Mouse (Mus musculus) limb, embryonic 14.5 days (tissue): ENCODE data around the gene Snrpe. TPM values are rescaled to one million over a fixed set of nuclear protein-coding genes. Genes with fewer than 3 reads are reported as not detected.

Source experiments
- ATAC-seq: fragments of 200-750 bp; cut with Nextera tagmentation; 2 replicates; pipeline ENCODE4 v1.8.0; 2017; ENCODE audit warnings: low read depth, moderate number of reproducible peaks, moderate TSS enrichment; ENCODE audit not compliant: low FRiP score
- DNase-seq: peaks from one replicate; pipeline ENCODE4 v3.0.0-alpha.2; 2015; ENCODE audit warnings: low spot score
- H3K27ac ChIP-seq: fragments of 300-500 bp; sonication (generic); replicated peaks from 2 replicates; pipeline ENCODE4 v1.5.1; 2014; ENCODE audit warnings: low read depth, mild to moderate bottlenecking, low read length, moderate library complexity, mixed read lengths
- H3K27me3 ChIP-seq: fragments of 300-500 bp; sonication (generic); 2 replicates; pipeline ENCODE4 v1.6.1; 2014; ENCODE audit warnings: low read length, mixed read lengths; ENCODE audit not compliant: control insufficient read depth, insufficient read depth
- H3K36me3 ChIP-seq: fragments of 300-500 bp; sonication (generic); 2 replicates; pipeline ENCODE4 v1.6.1; 2014; ENCODE audit warnings: mild to moderate bottlenecking, low read length, moderate library complexity, mixed read lengths; ENCODE audit not compliant: control insufficient read depth, insufficient read depth
- H3K4me1 ChIP-seq: fragments of 300-500 bp; sonication (generic); 2 replicates; pipeline ENCODE4 v1.6.1; 2014; ENCODE audit warnings: antibody characterized with exemption, low read length, mixed read lengths; ENCODE audit not compliant: control insufficient read depth, insufficient read depth
- H3K4me2 ChIP-seq: fragments of 300-500 bp; sonication (generic); replicated peaks from 2 replicates; pipeline ENCODE4 v1.6.1; 2014; ENCODE audit warnings: low read depth, mild to moderate bottlenecking, low read length, moderate library complexity; ENCODE audit not compliant: severe bottlenecking
- H3K4me3 ChIP-seq: fragments of 300-500 bp; sonication (generic); replicated peaks from 2 replicates; pipeline ENCODE4 v1.5.1; 2014; ENCODE audit warnings: low read length
- H3K9ac ChIP-seq: fragments of 300-500 bp; sonication (generic); 2 replicates; pipeline ENCODE4 v1.6.1; 2014; ENCODE audit warnings: mild to moderate bottlenecking, low read depth, low read length, moderate library complexity; ENCODE audit not compliant: severe bottlenecking
- H3K9me3 ChIP-seq: fragments of 300-500 bp; sonication (generic); 2 replicates; pipeline ENCODE4 v1.6.1; 2016; ENCODE audit warnings: low read length; ENCODE audit not compliant: control insufficient read depth
- POLR2A ChIP-seq: fragments of 200-500 bp; IDR thresholded peaks from 2 replicates; pipeline ENCODE4 v1.8.0; 2012; ENCODE audit warnings: inconsistent platforms, mild to moderate bottlenecking, moderate library complexity, borderline replicate concordance; ENCODE audit not compliant: insufficient read depth, insufficient read length; ENCODE audit errors: extremely low read depth
- WGBS: fragments of 180-500 bp; shearing (Covaris S2); extraction: QIAGEN DNeasy Blood & Tissue Kit; methylation state at CpG from one replicate; pipeline ENCODE4 v1.1.7; 2014; 5-methylcytosine and 5-hydroxymethylcytosine counted together
- polyA plus RNA-seq, 2 experiments: library from polyadenylated mRNA; depleted of rRNA in 1 of 2; stranded (reverse) in 1 of 2; unstranded in 1 of 2; fragments of >200 nt; fragmentation: Nextera tagmentation in 1 of 2; extraction: Ambion mirVana in 1 of 2; gene quantifications; 2 replicates each; pipeline versions ENCODE4 v1.2.1 to v1.2.3; 2012 to 2014

The Snrpe gene
- polyA plus RNA-seq, 2 experiments = 387 to 677 TPM

GRCm38 (mm10) chr1:133596298-133597007 is 13.6 kb downstream of the Snrpe start:
- 15% methylated on average over 4 of the region's 4 CpGs for WGBS
- DNase-seq = peak; percentile 80
- Histone ChIP-seq H3K36me3 (peaks cover 4% of the 10 kb centered on the region; the same call in 1 of the 2 replicates), H3K4me3 (no peak overlapping the region), H3K27ac (peak overlapping the region; percentile 53), H3K9me3 (no peaks in the 10 kb centered on the region), H3K9ac (no peak overlapping the region), H3K4me1 (peaks cover 7% of the 10 kb centered on the region), H3K4me2 (no peak overlapping the region), H3K27me3 (no peaks in the 10 kb centered on the region)
- TF ChIP-seq POLR2A = no peak
- ATAC-seq = peak; percentile 75

GRCm38 (mm10) chr1:133585995-133586537 is 24.0 kb downstream of the Snrpe start:
- Histone ChIP-seq H3K9ac (no peak overlapping the region), H3K4me2 (no peak overlapping the region), H3K9me3 (no peaks in the 10 kb centered on the region), H3K4me3 (no peak overlapping the region), H3K36me3 (no peaks in the 10 kb centered on the region), H3K4me1 (no peaks in the 10 kb centered on the region), H3K27me3 (no peaks in the 10 kb centered on the region), H3K27ac (no peak overlapping the region)
- TF ChIP-seq POLR2A = no peak
- WGBS = 68% methylated on average over 6 of the region's 6 CpGs
- no peak for ATAC-seq
- DNase-seq = no peak

GRCm38 (mm10) chr1:133571293-133571692 is 38.8 kb downstream of the Snrpe start:
- Histone ChIP-seq H3K36me3 (no peaks in the 10 kb centered on the region), H3K4me1 (no peaks in the 10 kb centered on the region), H3K9me3 (no peaks in the 10 kb centered on the region; the same call in 1 of the 2 replicates), H3K27ac (no peak overlapping the region), H3K27me3 (no peaks in the 10 kb centered on the region), H3K9ac (no peak overlapping the region), H3K4me3 (no peak overlapping the region), H3K4me2 (no peak overlapping the region)
- no peak for TF ChIP-seq POLR2A
- 68% methylated on average over 11 of the region's 11 CpGs for WGBS
- ATAC-seq = no peak
- DNase-seq = no peak

Other genes starting within 250 kb of the Snrpe start
- 1.4 TPM in 2 replicates for gene Etnk2, start 246.7 kb downstream of the Snrpe start, polyA plus RNA-seq (2012; rRNA removed)
- gene Etnk2, start 246.7 kb downstream of the Snrpe start, polyA plus RNA-seq (2014; fragmentation: Nextera tagmentation; extraction: Ambion mirVana) = 0.91 and 1.4 TPM in 2 replicates
- 22.9 and 28.5 TPM in 2 replicates for gene Sox13, start 185.9 kb downstream of the Snrpe start, polyA plus RNA-seq (2012; rRNA removed)
- gene Sox13, start 185.9 kb downstream of the Snrpe start, polyA plus RNA-seq (2014; fragmentation: Nextera tagmentation; extraction: Ambion mirVana) = 4.7 and 5.8 TPM in 2 replicates
- 8.4 and 11.4 TPM in 2 replicates for gene Zbed6, start 50.6 kb upstream of the Snrpe start, polyA plus RNA-seq (2012; rRNA removed)
- gene Zbed6, start 50.6 kb upstream of the Snrpe start, polyA plus RNA-seq (2014; fragmentation: Nextera tagmentation; extraction: Ambion mirVana) = not detected in 2 replicates
- 10.0 and 12.2 TPM in 2 replicates for gene Gm38394, start 51.0 kb upstream of the Snrpe start, polyA plus RNA-seq (2012; rRNA removed)
- gene Gm38394, start 51.0 kb upstream of the Snrpe start, polyA plus RNA-seq (2014; fragmentation: Nextera tagmentation; extraction: Ambion mirVana) = 11.4 and 14.1 TPM in 2 replicates
- 1.3 and 1.7 TPM in 2 replicates for gene Lax1, start 79.8 kb upstream of the Snrpe start, polyA plus RNA-seq (2012; rRNA removed)
- 0.18 and 0.58 TPM in 2 replicates for gene Lax1, start 79.8 kb upstream of the Snrpe start, polyA plus RNA-seq (2014; fragmentation: Nextera tagmentation; extraction: Ambion mirVana)
- 22.9 and 24.8 TPM in 2 replicates for gene Atp2b4, start 190.8 kb upstream of the Snrpe start, polyA plus RNA-seq (2012; rRNA removed)
- gene Atp2b4, start 190.8 kb upstream of the Snrpe start, polyA plus RNA-seq (2014; fragmentation: Nextera tagmentation; extraction: Ambion mirVana) = 23.7 and 24.2 TPM in 2 replicates